Mouse (Mus musculus): Measurements from ENCODE around the gene Cysltr2.
A peak's percentile ranks its signal among the peaks of the same experiment; 100 is the strongest.

The Cysltr2 gene

DNA sequence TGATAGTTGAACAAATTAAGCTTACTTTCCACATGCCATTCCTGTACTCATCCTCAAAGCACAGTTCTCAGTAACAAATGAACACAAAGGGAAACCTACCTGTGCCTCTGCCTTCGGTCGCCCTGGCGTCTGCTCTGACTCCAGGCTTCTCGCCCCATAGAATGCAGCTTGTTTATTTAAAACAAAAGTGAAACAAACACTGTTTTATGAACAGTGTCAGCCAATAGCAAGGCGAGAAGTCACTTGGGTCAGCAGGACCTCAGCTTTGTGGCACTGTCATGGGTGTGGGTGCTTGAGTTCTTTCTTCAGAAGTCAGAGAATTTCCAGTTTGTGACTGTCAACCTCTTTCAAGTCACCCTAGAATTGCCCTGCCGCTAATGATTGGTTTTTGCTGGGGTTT is at the start of gene Cysltr2:
Gene Cysltr2 (minus strand): TSS at position 178 of the 400 bp plus-strand sequence.
- DNase-seq: no peak

DNA sequence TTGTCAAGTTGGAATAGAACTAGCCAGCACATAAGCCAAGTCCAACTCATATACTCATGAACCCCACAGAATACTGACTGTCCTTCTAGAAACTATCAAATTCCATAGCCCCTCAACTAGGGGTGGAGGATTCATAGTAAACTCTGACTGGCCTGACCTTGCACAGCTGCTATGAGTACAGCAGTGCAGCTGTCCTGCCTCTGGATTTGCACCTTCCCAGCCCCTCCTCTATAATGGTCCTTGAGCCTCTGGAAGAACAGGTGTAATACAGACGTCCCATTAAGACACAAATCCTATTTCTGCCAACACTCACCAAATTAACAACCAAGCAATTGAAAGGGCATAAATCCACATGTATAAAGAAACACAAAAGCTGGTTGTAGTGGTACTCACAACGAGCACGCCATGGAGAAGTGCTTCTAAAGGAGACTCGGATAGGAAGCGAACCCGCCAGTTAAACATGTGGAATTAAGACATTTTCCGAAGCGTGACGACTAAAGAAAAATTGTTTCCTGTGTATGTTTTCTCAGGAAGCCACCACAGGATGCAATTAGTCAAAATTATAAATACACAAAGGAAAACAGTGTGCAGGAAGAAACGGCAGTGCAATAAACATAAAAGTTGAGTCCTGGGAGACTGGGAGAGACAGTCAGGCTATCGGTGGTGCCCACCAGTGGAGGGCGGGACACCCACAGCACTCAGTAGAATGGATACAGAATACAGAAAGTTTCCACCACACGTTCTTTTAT is 46.1 kb upstream of the Cysltr2 start:
- no peak for DNase-seq

DNA sequence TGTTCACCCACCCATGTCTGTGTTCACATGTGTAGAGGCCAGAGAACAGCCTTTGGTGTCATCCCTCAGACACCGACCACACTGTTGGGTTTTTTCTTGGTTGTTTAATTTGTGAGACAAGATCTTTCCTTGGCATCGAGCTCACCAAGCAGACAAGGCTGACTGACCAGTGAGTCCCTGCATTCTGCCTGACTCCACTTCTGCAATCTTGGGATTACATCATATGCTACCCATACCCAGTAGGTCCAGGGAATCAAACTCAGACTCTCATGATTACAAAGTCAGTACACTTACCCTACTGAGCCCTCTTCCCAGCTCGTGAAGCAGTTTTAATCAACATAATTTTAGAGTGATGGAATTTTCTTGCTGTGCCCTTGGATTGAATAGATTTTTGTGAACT is 44.0 kb upstream of the Cysltr2 start:
- no peak for DNase-seq

DNA sequence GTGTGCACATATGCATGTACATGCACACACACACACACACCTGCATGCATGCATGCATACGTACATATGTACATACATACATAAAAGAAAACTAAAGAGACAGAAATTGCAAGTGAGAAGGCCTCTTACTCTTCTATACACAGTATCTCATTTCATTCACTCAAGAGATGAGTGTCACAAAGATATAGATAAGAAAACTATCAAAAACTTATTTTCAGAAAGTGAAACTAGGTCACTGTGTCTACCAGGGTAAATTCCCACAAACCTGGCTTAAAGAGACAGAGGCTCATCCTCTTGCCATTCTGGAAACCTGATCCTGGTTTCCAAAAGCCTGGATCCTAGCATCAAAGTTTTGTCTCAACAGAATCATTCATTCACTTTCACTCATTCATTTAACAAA is 39.3 kb upstream of the Cysltr2 start:
- DNase-seq: no peak

DNA sequence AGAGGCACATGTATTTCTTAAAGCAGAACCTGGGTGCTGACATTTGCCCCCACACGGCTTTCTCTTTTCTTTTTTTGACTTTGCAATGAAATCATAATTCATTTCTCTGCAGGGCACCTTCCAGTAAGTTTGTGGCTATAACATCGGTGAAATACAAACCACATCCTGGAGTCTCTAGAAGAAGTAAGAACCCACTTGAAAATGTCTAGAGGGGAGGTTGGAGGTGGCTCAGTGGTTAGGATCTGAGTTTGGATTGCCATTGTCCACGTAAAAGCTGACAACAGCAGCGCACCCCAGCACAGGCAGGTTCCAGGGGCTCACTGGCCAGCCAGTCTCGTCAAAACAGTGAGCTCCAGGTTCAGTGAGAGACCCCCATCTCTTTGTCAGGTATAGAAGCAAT is 38.8 kb upstream of the Cysltr2 start:
- DNase-seq: no peak

DNA sequence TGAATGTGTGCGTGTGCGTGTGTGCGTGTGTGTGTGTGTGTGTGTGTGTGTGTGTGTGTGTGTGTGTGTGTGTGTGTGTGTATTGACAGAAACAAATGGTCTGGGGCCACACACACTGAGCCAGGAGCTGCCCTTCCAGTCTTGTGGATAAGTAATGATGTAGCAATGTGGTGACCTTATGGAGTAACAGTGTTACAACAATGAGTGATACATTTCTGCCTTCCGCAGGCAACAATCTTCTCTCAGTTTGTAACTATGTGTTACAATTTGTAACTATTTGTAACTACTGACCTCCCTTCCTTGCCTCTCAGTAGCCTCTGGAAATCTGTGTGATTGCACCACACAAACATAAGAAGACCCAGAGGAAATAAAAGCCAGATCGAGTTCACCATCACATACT is 38.3 kb upstream of the Cysltr2 start:
- no peak for DNase-seq

DNA sequence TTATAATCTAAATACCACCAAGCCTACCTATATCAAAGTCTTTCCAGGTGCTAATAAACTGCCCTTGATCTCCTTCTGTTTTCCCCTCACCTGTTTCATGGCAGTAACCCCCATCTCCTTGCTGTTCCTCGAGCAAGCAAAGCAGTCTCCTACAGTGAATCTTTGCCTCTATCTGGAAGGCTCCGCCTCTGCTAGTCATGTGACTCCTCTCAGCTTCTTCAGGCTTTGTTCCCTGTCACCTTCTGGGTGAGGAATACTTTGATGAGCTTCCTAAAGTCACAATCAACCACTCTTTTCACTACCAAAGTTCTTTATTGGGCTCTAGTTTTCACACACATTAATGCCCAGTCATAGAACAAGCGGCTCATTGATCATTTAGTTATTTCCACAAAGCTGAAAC is 37.5 kb upstream of the Cysltr2 start:
- DNase-seq: no peak

DNA sequence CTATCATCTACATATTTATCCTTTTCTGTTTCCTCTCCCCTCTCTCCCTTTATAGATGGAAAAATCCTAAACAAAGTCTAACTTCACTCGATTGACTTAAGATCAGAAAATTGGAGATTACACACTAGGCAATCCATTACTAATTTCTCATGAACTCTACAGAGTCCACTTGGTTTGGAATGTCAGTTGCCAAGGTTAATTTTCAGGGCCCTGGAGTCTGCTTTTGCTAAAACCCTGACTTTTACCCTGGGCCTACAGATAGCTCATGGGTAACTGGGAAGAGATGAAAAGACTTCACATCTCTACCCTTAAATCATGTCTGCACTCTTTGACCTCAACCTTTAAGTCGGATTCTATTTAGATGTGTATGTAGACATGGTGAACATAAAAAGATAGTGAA is 34.6 kb upstream of the Cysltr2 start:
- DNase-seq: no peak

DNA sequence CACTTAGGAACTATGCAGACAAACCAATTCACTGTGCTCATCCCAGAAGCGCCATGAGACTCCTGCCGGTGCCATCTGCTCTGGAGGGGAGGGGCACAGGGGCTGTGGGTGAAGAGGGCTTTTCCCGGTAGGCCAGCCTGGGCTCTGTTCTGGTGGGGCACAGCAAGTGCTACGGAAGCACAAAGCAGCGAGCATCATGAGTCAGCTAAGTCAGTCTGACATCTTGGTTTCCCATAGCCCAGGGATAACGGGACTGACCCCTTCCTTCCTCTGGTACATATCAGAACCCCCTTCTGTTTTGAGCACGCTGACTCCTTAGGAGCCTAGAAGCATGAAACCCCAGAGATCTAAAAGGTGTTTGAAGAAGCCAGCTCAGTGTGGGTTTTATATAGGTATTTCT is 15.5 kb upstream of the Cysltr2 start:
- DNase-seq: no peak

DNA sequence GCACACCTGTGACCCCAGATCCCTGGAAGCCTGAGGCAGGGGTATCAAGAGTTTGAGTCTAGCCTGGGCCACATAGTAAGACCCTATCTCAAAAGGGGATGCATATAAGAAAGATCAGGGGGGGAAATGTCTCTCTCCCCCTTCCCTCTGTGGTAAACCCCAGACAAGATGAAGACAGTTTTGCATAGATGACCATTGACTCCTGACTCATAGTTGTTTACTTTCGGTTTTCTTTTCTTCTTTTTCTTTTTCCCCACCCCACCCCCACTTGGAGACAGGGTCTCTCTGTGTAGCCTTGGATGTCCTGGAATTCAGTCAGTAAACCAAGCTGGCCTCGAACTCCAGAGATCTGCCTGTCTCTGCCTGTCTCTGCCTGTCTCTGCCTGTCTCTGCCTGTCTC is 9.8 kb upstream of the Cysltr2 start:
- DNase-seq: no peak

DNA sequence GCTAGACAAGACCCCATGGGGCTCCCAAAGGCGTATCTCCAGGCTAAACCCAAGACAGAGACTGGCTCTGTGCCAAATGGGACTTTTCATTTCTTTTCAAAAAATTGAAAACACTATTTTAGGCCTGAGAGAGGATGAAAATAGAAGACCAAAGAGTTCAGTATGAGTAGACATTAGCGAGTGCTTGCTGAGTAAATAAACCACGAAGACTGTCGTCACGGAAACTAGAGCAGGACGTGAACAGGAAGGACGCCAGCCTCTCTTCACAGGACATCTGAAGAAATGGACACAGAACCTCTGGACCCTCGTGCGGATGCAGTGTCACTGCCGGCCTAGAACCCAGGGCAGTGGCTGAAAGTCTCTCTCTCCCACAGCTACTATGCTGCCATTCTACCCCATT is 8.8 kb upstream of the Cysltr2 start:
- DNase-seq: no peak

DNA sequence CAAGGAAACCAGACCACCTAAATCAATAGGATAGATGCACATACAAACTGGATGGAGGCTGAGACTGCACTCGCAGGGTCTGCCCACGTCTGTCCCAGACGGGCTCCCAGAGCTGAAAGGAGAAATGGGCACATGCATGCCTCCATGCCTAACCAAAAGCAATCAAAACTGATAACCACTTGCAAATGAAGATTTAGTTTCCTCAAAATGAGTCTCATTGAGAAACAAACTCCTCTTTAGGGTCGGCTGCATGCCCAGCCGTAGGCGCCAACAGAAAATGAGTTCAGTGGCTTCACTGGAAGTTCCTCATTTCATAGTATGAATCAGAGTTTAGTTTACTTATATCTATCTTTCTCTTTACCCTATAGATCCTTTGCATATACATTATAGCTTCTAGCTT is 7.9 kb upstream of the Cysltr2 start:
- DNase-seq: no peak

DNA sequence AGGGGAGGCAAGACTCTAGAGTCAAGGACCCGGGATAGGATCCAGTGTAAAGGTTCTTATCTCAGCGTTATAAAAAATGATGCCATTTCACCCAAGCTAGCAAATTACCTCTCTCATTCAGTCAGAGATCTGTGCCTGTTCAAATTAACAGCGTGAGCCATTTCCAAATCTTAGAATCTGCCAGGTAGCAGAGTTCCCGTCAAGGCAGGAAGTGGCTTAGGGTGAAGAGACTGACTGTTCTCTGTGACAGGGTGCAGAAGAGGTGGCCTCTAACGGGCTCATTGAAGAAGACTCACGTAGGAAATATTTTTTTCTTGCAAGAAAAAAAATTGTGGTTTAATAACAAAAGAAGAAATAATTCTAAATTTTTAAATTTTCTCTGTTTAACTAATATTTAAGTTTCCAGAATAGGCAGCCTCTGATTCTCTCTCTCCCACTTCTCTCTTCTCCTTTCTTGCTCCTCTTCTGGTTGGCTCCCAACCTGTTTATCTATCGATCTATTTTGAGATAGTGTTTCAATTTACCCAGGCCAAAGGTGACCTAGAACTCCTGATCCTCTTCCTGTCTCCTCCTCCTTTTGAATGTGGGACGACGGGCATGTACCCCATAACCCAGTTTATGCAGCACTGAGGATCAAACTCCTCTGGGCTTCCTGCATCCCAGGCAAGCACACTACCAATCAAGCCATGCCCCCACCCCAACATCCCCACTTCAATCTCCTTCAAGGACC is 3.5 kb downstream of the Cysltr2 start:
- DNase-seq: no peak

DNA sequence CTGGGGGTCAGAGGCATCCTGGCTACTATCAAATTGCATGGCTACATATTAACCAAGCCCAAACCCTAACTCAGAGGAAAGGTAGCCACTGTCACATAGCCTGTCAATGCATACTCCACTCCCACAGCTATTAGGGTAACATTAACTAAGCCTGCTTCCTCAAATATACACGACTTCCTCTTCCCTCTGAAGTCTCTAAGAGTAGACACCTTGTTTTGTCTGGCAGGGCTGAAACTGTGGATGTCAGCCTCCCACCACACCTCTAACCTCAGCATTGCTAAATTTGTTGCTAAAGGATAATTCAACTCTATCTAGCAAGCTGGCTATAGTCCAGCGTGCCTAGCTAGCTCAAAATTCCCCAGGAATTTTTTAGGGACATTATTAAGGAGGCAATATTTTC is 7.2 kb downstream of the Cysltr2 start:
- no peak for DNase-seq

DNA sequence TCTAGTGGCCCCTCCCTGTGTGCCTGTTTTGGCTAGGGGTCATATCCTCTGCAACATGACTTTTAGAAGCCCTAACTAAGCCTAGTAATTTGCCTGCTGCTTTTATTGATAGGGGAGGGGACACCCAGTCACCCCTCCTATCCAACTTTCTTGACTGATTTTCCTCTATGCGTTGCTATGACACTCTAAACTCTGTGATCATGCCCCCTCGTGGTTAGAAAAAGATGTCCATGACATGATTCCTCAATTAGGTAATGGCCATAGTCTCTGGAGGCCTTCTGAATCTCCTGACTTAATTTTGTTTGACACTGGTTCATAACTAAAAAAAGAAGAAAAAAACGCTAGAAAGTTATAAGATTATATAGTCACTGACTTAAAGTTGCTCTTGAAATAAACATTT is 15.6 kb downstream of the Cysltr2 start:
- DNase-seq: no peak

DNA sequence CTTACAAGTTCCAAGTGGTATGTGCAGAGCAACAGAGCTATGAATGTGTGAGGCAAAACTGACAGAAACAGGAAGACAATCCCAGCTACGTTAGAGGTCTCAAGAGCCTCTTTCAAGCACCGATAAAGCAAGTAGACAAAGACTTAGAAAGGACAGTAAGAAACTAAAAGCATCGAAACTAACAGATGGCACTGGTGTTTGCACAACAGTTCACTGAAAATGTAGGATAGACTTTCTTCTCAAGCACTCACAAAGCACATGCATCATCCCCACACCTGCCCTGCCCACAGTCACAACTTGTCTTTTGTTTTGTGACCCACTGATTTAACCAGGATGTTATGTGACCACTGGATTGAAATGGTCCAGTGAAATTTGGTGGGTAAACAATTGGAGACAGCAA is 17.7 kb downstream of the Cysltr2 start:
- no peak for DNase-seq

DNA sequence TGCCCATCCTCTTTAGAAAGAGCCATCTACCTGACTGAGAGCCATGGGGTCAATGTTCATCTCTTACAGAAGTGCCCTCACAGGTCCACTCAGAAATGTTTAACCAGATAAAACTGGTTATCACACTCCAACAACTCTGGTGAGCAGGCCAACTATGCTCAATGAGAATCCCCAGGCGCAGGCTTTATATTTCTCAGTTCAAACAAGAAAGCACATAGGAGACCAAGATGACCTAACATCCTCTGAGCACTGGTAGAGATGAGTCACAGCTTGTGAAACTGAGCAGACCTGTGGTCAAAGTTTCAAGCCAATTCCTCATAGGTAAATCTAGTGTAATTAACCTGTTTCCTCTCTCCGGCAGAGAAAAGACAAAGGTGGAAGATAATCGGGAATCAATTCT is 31.6 kb downstream of the Cysltr2 start:
- no peak for DNase-seq

DNA sequence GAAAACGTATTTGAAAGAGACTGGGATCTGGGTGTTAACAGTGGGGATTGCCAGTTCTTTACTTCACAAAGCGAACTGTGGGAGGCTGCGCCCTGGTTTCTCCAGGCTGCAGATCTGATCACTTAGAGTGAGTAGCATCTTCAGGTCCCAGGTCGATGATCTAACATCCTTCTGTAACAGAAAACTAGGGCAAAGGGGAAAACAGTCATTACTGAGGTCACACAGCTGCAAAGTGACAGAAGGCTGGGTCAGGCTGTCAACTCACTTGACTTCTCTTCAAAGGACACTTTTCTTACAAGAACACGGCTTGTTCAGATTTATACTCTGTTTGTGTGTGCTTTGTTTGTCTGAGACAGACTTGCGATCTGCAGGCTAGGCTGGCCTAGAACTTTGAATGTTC is 33.5 kb downstream of the Cysltr2 start:
- DNase-seq: no peak

DNA sequence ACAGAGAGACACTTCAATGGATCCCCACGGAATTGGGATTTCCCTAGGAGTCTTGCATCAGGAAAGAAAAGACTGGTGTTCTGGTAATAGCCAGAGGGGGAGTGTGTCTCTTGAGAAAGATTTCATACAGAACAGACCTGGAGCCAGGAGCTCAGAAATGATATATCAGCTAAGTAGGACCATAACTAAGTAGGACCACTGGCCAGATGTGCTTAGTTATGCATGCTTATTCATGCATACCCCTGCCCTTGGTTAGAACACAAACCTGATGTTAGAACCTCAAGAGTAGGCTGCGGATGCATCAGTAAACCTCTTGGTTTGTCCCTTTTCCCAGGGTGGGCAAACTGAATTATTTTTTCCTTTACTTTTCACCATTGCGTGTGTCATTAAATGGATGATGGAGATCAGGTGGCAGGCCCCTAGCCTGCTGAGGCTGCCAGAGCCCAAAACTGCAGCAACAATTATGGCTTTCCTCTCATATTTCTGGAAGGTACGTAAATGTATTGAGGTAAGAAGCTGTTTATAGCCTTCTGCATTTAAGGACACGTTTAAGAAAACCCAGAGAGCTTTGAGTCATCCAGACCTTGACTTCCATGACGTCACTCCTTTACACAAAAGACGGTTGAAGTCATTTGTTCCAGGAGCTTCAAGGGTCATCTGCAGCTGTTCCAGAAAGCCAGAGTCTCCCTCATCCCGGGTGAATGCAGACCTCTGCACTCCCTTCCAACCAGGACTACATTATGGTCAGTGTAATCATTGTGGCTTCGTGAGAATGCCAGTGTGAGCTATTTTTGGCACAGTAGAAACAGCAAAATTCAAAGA is 35.0 kb downstream of the Cysltr2 start:
- no peak for DNase-seq

DNA sequence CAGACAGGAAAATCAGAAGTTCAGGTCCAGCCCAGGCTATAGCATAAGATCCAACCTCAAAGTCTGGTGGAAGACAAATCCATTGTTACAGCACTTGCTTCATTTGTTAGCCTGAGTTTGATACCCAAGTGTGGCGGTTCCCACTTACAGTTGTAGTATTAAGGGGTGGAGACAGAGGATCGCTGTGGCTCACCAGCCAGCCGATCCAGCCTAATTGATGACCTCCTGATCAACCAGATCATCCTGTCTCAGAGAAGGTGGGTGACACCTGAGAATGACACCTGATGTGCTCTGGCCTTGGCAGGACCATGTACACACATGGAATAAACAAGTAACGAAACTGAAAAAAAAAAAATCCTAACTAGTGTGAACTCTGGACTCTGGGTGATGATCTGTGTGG is 47.1 kb downstream of the Cysltr2 start:
- no peak for DNase-seq

DNA sequence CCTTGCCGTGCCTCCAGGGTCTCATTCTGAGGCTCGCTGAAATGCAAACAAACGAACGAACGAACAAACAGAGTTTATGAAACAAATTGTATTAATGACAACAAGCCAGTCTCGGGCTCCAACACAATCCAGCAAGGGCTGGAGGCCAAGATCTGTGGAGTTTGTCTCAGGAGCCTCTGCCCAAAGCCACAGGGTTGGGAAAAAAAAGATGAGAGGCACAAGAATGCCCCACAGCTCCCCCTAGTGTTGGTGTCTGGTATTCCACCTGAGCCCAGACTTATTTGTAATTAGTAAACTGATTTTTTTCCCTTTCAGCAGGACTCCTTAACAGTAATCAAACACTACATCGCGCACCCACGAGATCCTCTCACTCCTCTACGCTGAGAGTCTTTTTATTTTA is 48.6 kb downstream of the Cysltr2 start:
- peak; percentile 10 for DNase-seq

DNA sequence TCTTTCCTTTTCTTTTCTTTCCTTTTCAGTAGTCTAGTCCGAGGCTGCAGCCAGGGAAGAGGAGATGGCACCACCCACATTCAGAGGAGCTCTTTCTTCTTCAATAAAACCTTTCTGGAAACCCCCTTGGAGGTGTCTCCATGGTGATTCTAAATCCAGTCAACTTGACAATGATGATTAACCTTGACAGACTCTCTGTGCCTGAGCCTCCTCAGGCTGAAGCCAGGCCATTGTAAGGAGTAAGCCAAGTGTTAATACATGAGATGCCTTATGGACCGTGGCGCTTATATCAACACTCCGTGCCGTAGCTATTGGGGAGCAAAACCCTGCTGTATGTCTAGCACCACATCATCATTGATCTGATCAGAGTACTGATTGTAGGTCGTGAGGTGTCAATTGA is 50.8 kb downstream of the Cysltr2 start:
- DNase-seq: no peak

DNA sequence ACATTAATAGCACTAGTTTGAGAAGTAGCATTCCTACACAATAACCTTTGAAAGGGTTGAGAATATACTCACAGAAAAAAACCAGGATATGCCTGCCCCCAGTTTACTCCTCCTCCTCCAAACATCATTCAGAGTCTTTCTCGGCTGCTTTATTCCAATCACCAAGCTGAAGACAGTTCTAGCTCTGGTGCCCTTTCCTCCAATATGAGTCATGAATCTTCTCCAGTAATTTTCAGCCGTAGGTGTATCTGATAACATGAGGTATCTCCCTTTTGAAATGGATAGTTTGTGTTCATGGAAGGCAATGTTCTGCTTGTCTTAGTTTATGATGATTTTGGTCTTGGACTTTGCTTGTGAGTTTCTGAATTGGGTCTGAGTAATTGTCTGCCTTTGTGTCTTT is 62.9 kb downstream of the Cysltr2 start:
- no peak for DNase-seq

DNA sequence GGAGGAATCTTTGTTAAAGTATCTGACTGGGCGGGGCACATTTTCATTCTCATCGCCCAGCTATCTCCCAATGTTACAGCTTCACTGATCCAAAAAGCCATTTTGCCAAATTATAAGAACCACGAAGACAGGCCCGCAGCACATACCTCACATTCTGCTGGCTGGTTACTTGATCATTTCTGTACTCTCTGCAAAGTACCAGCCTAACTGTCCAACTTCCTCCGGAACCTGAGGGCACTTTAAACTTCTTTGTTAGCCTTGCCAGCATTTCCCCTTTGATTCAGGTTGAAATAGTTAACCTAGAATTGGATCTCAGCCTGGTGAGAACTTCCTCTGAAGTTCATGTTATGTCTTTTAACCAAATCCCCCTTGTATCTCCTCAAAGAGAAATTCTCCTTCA is 63.8 kb downstream of the Cysltr2 start:
- DNase-seq: no peak
